Mouse (Mus musculus) heart, postnatal 14 days (tissue): Measurements from ENCODE around the gene Zmynd15. TPM values are rescaled to one million over a fixed set of nuclear protein-coding genes. Genes with fewer than 3 reads are reported as not detected.
"Not testable (repeated sequence)": the region's sequence is repeated elsewhere in the genome, so short reads cannot be mapped to it uniquely, and the experiment has no call there.

Experiments used
- DNase-seq, 2 experiments: peaks; one replicate each; pipeline ENCODE4 v3.0.0; 2021 to 2022
- intact Hi-C: fragments of 180-260 bp; cut with DNase I; formaldehyde crosslinking; loops from one replicate; pipeline ENCODE4 v1.15.1; 2025
- long read RNA-seq, 2 experiments: library from polyadenylated mRNA; stranded (forward); transcript quantifications; one replicate each; pipeline ENCODE4 v2.0.0; 2021
- total RNA-seq, 2 experiments: library from RNA; stranded (reverse); gene quantifications; 2 replicates each; pipeline ENCODE4 v1.2.3; 2021

Zmynd15 gene
- 1 to 10 TPM; 2.9 to 4.7 TPM for total RNA-seq
- long read RNA-seq, experiment 1, partial matches to known transcripts, result 0 of 2 reads
- long read RNA-seq, experiment 1, other reads (novel, unspliced or antisense), result 1 of 2 reads
- long read RNA-seq, experiment 2, partial matches to known transcripts, result 1 of 2 reads
- long read RNA-seq, experiment 2, other reads (novel, unspliced or antisense), result 1 of 2 reads

GRCm38 (mm10) chr11:70458688-70459600 is at the start of gene Zmynd15:
TSS of gene Zmynd15 (plus strand) at chr11:70459433.
- intact Hi-C loops, result no loop called here
- DNase-seq, result no peak

DNA sequence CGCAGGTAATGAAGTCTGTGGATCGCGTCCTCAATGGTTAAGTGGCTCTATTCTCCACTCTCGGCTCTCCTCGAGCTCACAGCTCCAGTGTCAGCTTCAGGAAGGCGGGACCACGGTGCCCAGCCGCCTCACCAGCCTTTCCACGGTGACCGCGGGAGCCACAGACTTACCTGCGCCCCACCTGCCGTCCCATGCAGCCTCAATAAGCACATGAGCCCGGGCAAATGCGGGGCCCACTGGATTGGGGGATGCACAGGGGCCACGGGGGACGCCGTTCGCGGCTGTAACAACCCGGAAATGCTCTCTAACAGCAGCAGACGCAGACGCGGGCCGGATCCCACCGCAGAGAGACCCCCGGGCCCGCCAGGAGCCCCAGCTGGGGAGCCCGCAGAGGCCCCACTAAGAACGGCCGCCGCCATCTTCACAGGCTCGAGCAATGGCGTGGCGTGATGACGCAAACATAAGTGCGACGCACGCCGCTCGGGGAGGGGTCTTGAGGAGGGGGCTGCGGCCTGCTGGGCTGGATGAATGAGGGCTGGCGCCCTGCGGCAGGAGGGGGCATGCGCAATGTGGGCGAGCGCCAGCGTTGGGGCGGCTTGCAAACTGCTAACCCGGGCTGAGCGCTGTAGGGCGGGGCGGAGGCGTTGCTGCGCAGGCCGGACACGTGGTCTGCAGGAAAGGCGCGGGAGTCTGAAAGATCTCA is 49.5 kb upstream of the Zmynd15 start, which contains the start of gene Pelp1:
Gene Pelp1 (minus strand): TSS at position 438 of the 703 bp plus-strand sequence.
- peak; percentile 86 to 88 for DNase-seq
- intact Hi-C loops, result loop anchor here (2.0 to 10.0 kb wide), 2 partner anchors 21 to 205 kb away; partner anchors contain the start of genes 4930544D05Rik and Chrne

DNA sequence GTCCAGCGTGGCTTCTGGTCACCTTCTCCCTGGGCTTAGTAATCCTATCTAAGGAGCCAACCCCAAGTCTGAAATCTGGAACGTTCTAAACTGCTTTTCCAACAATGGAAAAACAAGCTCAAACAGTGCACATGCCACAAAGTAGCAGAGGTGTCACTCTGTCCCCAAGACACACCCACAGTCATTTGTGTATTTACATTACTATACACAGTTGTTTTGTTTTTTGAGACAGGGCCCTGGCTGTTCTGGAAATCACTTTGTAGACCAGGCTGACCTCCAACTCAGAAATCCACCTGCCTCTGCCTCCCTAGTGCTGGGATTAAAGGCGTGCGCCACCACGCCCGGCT is 49.0 kb upstream of the Zmynd15 start:
- DNase-seq, result no peak
- intact Hi-C loops, result loop anchor here (2.0 to 10.0 kb wide), 2 partner anchors 21 to 205 kb away; partner anchors contain the start of genes 4930544D05Rik and Chrne

GRCm38 (mm10) chr11:70412591-70412990 is 46.6 kb upstream of the Zmynd15 start:
- intact Hi-C loops, result loop anchor here (10.0 kb wide), 1 partner anchor 202 kb away; the partner anchor contains the start of genes 4930544D05Rik and Chrne
- no peak for DNase-seq

GRCm38 (mm10) chr11:70413961-70414360 is 45.3 kb upstream of the Zmynd15 start:
- intact Hi-C loops, result loop anchor here (1.0 to 10.0 kb wide), 3 partner anchors 39 to 201 kb away; partner anchors contain the start of genes 4930544D05Rik and Chrne
- peak; percentile 68 to 83 for DNase-seq

DNA sequence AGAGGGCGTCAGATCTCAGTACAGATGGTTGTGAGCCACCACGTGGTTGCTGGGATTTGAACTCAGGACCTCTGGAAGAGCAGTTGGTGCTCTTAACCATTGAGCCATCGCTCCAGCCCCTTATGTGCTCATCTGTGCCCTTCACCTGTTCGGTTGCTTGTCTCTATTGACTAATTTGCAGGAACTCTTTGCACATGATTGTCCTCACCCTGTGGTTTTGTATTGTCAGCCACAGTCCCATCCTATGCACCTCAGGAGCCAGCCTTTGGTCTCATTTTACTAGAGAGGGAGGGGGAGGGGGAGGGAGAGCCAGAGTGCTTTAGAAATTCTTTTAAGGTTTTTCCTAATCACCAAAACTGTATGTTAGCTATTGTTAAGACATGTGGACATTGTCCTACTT is 41.0 kb upstream of the Zmynd15 start:
- no peak for DNase-seq
- intact Hi-C loops, result loop anchor here (10.0 kb wide), 1 partner anchor 197 kb away; the partner anchor contains the start of genes 4930544D05Rik and Chrne

- intact Hi-C loops, result loop anchor here (10.0 kb wide), 1 partner anchor 195 kb away; the partner anchor contains the start of genes 4930544D05Rik and Chrne
- DNase-seq, result no peak
Measured at GRCm38 (mm10) chr11:70419486-70419885, 39.7 kb upstream of the Zmynd15 start.

- intact Hi-C loops, DNase-seq: not testable (repeated sequence)
Measured at GRCm38 (mm10) chr11:70426598-70426997, 32.6 kb upstream of the Zmynd15 start.

DNA sequence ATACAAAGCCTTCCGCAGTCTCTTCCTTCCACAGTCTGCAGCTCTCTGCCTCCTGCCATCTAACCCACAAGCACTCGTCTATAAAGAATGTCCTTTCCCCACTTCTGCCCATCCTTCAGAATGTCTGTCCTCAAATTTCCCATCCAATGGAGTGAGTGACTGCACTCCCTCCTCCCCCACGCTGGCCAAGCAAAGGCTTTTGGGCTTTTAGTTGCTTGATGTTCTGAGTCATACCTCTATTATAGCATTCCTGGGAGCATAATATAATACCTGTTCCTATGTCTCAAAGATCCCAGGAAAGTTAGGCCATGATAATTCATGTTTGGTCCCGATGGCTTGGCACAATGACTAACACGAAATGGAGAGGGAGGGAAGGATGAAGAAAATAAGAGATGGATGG is 27.7 kb upstream of the Zmynd15 start:
- intact Hi-C loops, result loop anchor here (2.0 to 10.0 kb wide), 3 partner anchors 21 to 326 kb away; partner anchors contain the start of gene Pelp1
- no peak for DNase-seq

DNA sequence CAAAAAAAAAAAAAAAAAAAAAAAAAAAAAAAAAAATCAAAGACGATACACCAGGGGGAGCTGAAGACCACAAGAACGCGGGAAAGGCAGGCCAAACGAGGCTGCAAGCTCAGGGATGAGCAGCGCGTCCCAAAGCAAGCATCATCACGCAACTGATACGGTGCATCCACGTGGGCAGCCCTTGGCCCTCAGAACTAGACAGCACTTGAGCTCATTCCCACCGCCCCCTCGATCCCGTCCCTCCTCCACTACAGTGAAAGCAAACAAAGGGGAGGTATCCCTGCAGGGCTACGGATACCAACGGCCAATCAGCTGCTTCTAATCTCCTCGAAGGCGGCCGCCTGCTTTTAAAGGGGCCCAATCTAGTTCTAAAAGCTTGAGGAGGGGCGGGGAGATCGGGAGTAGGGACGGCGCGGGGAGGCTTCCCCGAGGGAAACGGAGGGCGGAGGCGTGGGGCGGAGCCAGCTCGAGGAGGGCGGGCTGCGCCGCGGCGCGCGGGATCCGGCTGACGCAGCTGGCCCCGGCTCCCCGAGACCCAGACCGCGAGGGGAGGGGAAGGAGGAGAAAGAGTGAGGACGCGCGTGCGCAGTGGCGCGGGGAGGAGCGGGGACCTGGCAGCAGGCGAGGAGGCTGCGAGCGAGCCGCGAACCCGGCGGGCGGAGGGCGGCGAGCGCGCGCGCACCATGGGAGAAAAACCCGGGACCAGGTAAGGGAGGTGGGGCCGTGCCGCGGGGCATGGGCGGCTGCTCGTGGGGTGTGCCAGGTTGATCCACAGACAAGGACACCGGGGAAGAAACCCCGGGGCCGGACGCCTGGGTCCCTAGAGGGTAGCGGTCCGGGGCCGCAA is 27.0 kb upstream of the Zmynd15 start, which contains the start of gene Arrb2:
Gene Arrb2 (plus strand): TSS at position 588 of the 847 bp plus-strand sequence.
- DNase-seq, result peak; percentile 98 to 99
- intact Hi-C loops, result loop anchor here (2.0 to 10.0 kb wide), 4 partner anchors 19 to 325 kb away; partner anchors contain the start of genes Med11 and Tm4sf5

DNA sequence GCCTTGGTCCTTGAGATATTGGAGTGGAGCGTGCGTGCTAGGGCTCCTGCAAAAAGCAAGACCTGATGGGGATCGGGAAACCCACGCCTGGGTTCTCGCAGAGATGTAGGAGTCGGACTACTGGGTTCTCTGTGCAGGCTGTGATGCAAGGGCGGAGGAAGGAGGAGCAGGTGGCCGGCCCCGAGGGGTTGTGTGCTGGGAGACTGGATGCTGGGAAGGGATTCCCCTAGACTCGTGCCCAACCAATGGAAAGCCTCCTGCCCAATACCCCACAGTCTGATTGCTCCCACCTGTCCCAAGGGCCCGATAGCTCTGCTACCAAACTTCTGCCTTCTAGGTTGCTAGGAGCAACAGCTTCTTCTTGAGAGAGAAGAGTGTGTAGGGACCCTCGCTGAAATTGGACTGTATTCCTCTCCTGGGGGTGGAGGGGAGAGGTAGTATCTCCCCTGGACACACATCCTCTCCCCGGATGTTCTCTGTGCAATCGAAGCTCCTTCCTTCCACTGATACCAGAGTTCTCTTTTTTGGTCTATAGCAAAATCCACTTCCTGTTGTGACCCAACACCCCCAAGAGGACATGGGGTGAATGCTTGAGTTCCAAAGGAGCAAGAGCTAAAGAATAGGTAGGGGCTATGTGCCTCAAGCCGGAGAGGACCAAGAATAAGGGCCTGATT is 26.2 kb upstream of the Zmynd15 start:
- intact Hi-C loops, result loop anchor here (2.0 to 10.0 kb wide), 4 partner anchors 18 to 324 kb away; partner anchors contain the start of genes Med11 and Tm4sf5
- DNase-seq, result peak in 1 of 2 experiments; percentile 39

DNA sequence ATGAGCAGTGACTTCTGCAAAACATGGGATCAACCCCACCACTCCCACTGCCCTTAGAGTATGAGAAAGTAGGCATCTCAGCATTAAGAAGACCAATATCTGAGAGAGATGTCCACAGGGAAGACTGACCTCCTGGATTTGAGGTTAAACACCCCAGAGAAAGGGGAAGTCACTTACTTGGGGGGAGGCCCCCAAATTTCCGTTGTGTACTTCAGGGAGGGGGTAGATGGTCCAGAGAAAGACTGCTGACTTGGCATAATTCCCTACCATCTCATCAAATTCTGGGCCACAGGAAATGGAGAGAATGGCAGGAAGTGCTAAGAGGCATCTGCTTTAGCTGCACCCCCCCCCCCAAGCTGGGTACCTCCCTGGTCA is 25.7 kb upstream of the Zmynd15 start:
- intact Hi-C loops, result loop anchor here (2.0 to 10.0 kb wide), 4 partner anchors 17 to 324 kb away; partner anchors contain the start of genes Med11 and Tm4sf5
- no peak for DNase-seq

GRCm38 (mm10) chr11:70433951-70434350 is 25.3 kb upstream of the Zmynd15 start:
- no peak for DNase-seq
- intact Hi-C loops, result loop anchor here (2.0 to 10.0 kb wide), 4 partner anchors 17 to 323 kb away; partner anchors contain the start of genes Med11 and Tm4sf5

DNA sequence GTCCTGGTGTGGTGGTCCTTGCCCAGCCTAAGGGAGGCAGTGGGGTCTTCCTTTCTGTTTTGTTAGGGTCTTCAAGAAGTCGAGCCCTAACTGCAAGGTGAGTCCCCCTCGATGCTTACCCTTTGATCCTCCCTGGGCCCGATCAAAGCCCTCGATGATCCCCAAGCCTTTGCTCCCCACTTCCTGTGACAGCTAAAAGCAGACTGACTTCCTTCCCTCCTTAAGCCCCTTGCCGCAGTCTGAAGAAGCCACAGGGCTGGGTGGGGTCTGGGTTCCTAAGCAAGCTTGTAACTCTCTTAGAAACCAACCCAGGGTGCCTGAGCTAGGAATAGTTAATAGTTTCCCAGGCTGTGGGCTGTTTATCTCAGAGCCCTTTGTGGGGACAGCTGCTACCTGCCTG is 23.8 kb upstream of the Zmynd15 start:
- intact Hi-C loops, result loop anchor here (10.0 kb wide), 1 partner anchor 169 kb away; no protein-coding TSS in a partner anchor
- no peak for DNase-seq

- no peak for DNase-seq
- intact Hi-C loops, result loop anchor here (10.0 kb wide), 1 partner anchor 167 kb away; no protein-coding TSS in a partner anchor
Measured at GRCm38 (mm10) chr11:70437426-70437825, 21.8 kb upstream of the Zmynd15 start.

- no peak for DNase-seq
- intact Hi-C loops, result loop anchor here (10.0 kb wide), 1 partner anchor 166 kb away; no protein-coding TSS in a partner anchor
Measured at GRCm38 (mm10) chr11:70438728-70439374, 20.4 kb upstream of the Zmynd15 start.

GRCm38 (mm10) chr11:70440637-70441036 is 18.6 kb upstream of the Zmynd15 start:
- intact Hi-C loops, result no loop called here

GRCm38 (mm10) chr11:70441882-70442281 is 17.4 kb upstream of the Zmynd15 start:
- DNase-seq, result no peak
- intact Hi-C loops, result no loop called here

More at GRCm38 (mm10) chr11:70440637-70441036, 18.6 kb upstream of the Zmynd15 start:
- no peak for DNase-seq
